Mouse (Mus musculus) heart, adult 18-20 months (tissue): ENCODE data around the gene Piga. TPM values are rescaled to one million over a fixed set of nuclear protein-coding genes. Genes with fewer than 3 reads are reported as not detected.

Source experiments
- DNase-seq, 2 experiments: peaks; one replicate each; pipeline ENCODE4 v3.0.0; 2021 to 2022; ENCODE audit warnings: mixed read lengths in 1 of 2
- long read RNA-seq, 2 experiments: library from polyadenylated mRNA; stranded (forward); transcript quantifications; one replicate each; pipeline ENCODE4 v2.0.0; 2021
- total RNA-seq, 2 experiments: library from RNA; stranded (reverse); gene quantifications; 2 replicates each; pipeline ENCODE4 v1.2.3; 2021

Gene Piga
- 1 to 10 TPM; 2.1 to 2.8 TPM for total RNA-seq
- long read RNA-seq, experiment 1, result 0 reads
- long read RNA-seq, experiment 2, result 0 reads

- peak; percentile 91 to 96 for DNase-seq
These were observed at the start of gene Piga for GRCm38 (mm10) chrX:164419471-164419939. Piga (plus strand) TSS chrX:164419787.

- DNase-seq, result no peak
These were observed 49.0 kb upstream of the Piga start for GRCm38 (mm10) chrX:164370576-164370975.

- peak; percentile 60 to 66 for DNase-seq
These were observed 46.5 kb upstream of the Piga start, which contains the start of gene Vegfd for GRCm38 (mm10) chrX:164373081-164373480. Vegfd (plus strand) TSS chrX:164373378.

GRCm38 (mm10) chrX:164374586-164374985 lies 45.0 kb upstream of the Piga start:
- DNase-seq, result no peak

GRCm38 (mm10) chrX:164379721-164380120 lies 39.9 kb upstream of the Piga start:
- DNase-seq, result peak in 1 of 2 experiments; percentile 11

GRCm38 (mm10) chrX:164381618-164382408 lies 37.8 kb upstream of the Piga start:
- peak; percentile 84 for DNase-seq

GRCm38 (mm10) chrX:164394091-164394490 lies 25.5 kb upstream of the Piga start:
- DNase-seq, result no peak

GRCm38 (mm10) chrX:164398456-164398855 lies 21.1 kb upstream of the Piga start:
- peak; percentile 6 to 18 for DNase-seq

GRCm38 (mm10) chrX:164405080-164405649 lies 14.4 kb upstream of the Piga start:
- DNase-seq, result no peak

- DNase-seq, result no peak
These were observed 13.2 kb upstream of the Piga start for GRCm38 (mm10) chrX:164406133-164407022.

GRCm38 (mm10) chrX:164408301-164408927 lies 11.2 kb upstream of the Piga start:
- no peak for DNase-seq

GRCm38 (mm10) chrX:164410562-164410961 lies 9.0 kb upstream of the Piga start:
- DNase-seq, result no peak

GRCm38 (mm10) chrX:164416803-164417202 lies 2.8 kb upstream of the Piga start:
- DNase-seq, result no peak

- no peak for DNase-seq
These were observed 1.6 kb upstream of the Piga start for GRCm38 (mm10) chrX:164418008-164418407.

GRCm38 (mm10) chrX:164419955-164420354 lies 368 bp downstream of the Piga start:
- no peak for DNase-seq

GRCm38 (mm10) chrX:164420518-164420917 lies 931 bp downstream of the Piga start:
- no peak for DNase-seq

GRCm38 (mm10) chrX:164424821-164425220 lies 5.2 kb downstream of the Piga start:
- no peak for DNase-seq

GRCm38 (mm10) chrX:164427295-164427694 lies 7.7 kb downstream of the Piga start:
- no peak for DNase-seq

- DNase-seq, result no peak
These were observed 8.6 kb downstream of the Piga start for GRCm38 (mm10) chrX:164428224-164428623.

GRCm38 (mm10) chrX:164430621-164431020 lies 11.0 kb downstream of the Piga start:
- DNase-seq, result no peak

- no peak for DNase-seq
These were observed 11.5 kb downstream of the Piga start for GRCm38 (mm10) chrX:164431133-164431532.

GRCm38 (mm10) chrX:164431541-164431940 lies 12.0 kb downstream of the Piga start:
- no peak for DNase-seq
